Mouse (Mus musculus): ENCODE results near the gene Stab1.

- TF ChIP-seq GATA1 (IDR thresholded peaks at IDR 0.05; ENCODE audit: borderline replicate concordance, low read length) (no peak), FLI1 (IDR thresholded peaks at IDR 0.05; ENCODE audit: low read length) (no peak)
These were observed 36.4 kb upstream of the Stab1 start for GRCm38 (mm10) chr14:31204844-31205243.
